Mouse (Mus musculus) duodenum, adult 2 months (tissue): Measurements from ENCODE around the gene Scgb1a1. TPM values are rescaled to one million over a fixed set of nuclear protein-coding genes. Genes with fewer than 3 reads are reported as not detected.

Experiments used
- polyA plus RNA-seq: library from polyadenylated mRNA; depleted of rRNA; stranded (reverse); fragments of >200 nt; gene quantifications from 2 replicates; pipeline ENCODE4 v1.2.3, GENCODE M21; 2012; ENCODE audit warnings: low replicate concordance; rRNA removed

Scgb1a1 gene
- polyA plus RNA-seq: not detected in 2 replicates

DNA sequence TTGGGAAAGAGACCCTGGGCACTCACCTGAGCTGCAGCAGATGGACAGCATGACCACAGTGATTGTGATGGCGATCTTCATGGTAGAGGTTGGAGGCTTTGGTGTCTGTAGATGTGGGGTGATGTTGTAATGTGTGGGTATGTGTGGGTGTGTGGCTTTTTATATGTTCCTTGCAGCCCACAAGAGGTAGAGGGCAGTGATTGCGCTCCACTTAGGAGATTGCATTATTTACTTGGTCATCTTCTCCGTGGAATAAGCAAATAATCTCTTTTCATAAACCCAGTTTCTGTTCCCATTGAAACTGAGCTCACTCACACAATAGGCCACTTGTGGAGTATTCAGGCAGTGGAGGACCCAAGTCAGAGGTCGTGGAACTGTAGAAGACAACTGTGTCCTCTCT, at the start of gene Scgb1a1:
Gene Scgb1a1, minus strand, starts transcription at position 138 of the 400 bp plus-strand sequence.

DNA sequence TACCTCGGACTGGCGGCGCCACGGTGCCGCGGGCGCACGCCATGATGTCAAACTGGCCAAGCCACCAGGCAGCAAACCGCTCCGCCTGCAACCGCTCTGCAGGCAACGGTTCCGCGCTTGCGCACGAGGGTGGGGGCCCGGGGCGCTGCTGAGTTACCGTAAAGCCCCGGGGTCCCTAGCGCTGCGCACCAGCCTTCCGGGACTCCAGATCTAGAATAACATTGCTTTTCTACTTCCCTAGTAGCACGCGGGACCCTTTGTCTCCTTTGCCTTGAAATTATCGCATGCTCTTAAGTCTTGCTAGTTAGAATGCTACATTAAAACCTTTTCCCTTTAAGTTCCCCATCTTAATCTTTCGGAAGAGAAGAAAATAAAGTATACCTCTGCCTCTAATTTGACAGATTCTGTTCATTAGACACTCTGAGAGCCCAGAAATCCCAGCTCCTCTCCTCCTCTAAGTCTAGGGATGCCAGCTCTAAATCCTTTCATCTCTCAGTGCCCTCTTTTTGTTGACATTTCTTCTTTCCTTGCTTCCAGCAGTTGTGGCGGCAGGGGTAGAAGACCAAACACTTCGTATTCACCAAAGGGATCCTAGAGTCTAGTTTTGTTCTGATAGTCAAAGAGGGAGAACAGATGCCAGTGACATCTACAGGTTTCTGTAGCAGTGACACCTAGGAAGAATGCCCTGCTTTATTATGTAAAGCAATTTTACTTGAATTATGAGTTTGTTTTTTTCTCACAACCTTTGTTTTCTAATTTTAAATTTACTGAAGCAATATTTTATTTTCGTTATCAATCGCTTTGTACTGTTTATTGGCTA, 48.0 kb upstream of the Scgb1a1 start, which contains the start of gene Asrgl1:
Gene Asrgl1, minus strand, starts transcription at position 125 of the 820 bp plus-strand sequence.

Other genes with a start within 250 kb of the Scgb1a1 start
- gene Gng3, start 248.8 kb downstream of the Scgb1a1 start, polyA plus RNA-seq: 0.63 and 1.1 TPM in 2 replicates
- gene Lrrn4cl, start 237.2 kb downstream of the Scgb1a1 start, polyA plus RNA-seq: 0.41 and 0.53 TPM in 2 replicates
- 81.5 and 127 TPM in 2 replicates for gene Ubxn1, start 216.5 kb downstream of the Scgb1a1 start, polyA plus RNA-seq
- 8.7 and 9.9 TPM in 2 replicates for gene Uqcc3, start 207.0 kb downstream of the Scgb1a1 start, polyA plus RNA-seq
- 0.25 and 0.41 TPM in 2 replicates for gene Lbhd1, start 204.2 kb downstream of the Scgb1a1 start, polyA plus RNA-seq
- gene Gm49403, start 204.0 kb downstream of the Scgb1a1 start, polyA plus RNA-seq: not detected in 2 replicates
- 4.2 and 6.4 TPM in 2 replicates for gene 1810009A15Rik, start 199.1 kb downstream of the Scgb1a1 start, polyA plus RNA-seq
- gene Gm49416, start 199.0 kb downstream of the Scgb1a1 start, polyA plus RNA-seq: not detected in 2 replicates
- gene Ints5, start 195.0 kb downstream of the Scgb1a1 start, polyA plus RNA-seq: 16.7 and 22.1 TPM in 2 replicates
- gene Ganab, start 189.9 kb downstream of the Scgb1a1 start, polyA plus RNA-seq: 55.3 and 67.9 TPM in 2 replicates
- 78.8 and 91.5 TPM in 2 replicates for gene B3gat3, start 167.6 kb downstream of the Scgb1a1 start, polyA plus RNA-seq
- 15.7 and 17.8 TPM in 2 replicates for gene Rom1, start 158.6 kb downstream of the Scgb1a1 start, polyA plus RNA-seq
- 32.1 and 32.8 TPM in 2 replicates for gene Eml3, start 158.4 kb downstream of the Scgb1a1 start, polyA plus RNA-seq
- gene Mta2, start 146.1 kb downstream of the Scgb1a1 start, polyA plus RNA-seq: 15.3 and 15.4 TPM in 2 replicates
- 12.7 and 15.2 TPM in 2 replicates for gene Tut1, start 134.1 kb downstream of the Scgb1a1 start, polyA plus RNA-seq
- gene Eef1g, start 120.9 kb downstream of the Scgb1a1 start, polyA plus RNA-seq: 66.9 and 98.4 TPM in 2 replicates
- 3.3 and 9.9 TPM in 2 replicates for gene Ahnak, start 98.7 kb downstream of the Scgb1a1 start, polyA plus RNA-seq
- gene Asrgl1, start 47.7 kb upstream of the Scgb1a1 start, polyA plus RNA-seq: 0.08 and 1.2 TPM in 2 replicates